Mouse (Mus musculus) heart, embryonic 15.5 days (tissue): ENCODE measurements at regions not wholly inside any gene's neighbourhood (a gene's known extent, or its start where the extent isn't known, plus 50 kb on each side); places are given as distances from the start of the nearest gene placed in this dataset.
"Not testable (repeated sequence)": the region's sequence is repeated elsewhere in the genome, so short reads cannot be mapped to it uniquely, and the experiment has no call there.

Experiments
- ATAC-seq: fragments of 200-750 bp; cut with Nextera tagmentation; replicated peaks from 2 replicates; pipeline ENCODE4 v1.8.0; 2017; ENCODE audit warnings: low read depth, moderate TSS enrichment; ENCODE audit not compliant: insufficient number of reproducible peaks, insufficient read depth, low FRiP score
- H3K27ac ChIP-seq: fragments of 300-500 bp; sonication (generic); 2 replicates; pipeline ENCODE4 v1.5.1; 2015; ENCODE audit warnings: mild to moderate bottlenecking, inconsistent platforms
- H3K27me3 ChIP-seq: fragments of 300-500 bp; sonication (generic); 2 replicates; pipeline ENCODE4 v1.6.1; 2015; ENCODE audit warnings: inconsistent platforms
- H3K36me3 ChIP-seq: fragments of 300-500 bp; sonication (generic); 2 replicates; pipeline ENCODE4 v1.6.1; 2015; ENCODE audit warnings: mild to moderate bottlenecking, inconsistent platforms
- H3K4me1 ChIP-seq: fragments of 300-500 bp; sonication (generic); replicated peaks from 2 replicates; pipeline ENCODE4 v1.6.1; 2015; ENCODE audit warnings: inconsistent platforms
- H3K4me2 ChIP-seq: fragments of 300-500 bp; sonication (generic); 2 replicates; pipeline ENCODE4 v1.6.1; 2015; ENCODE audit warnings: inconsistent platforms, mild to moderate bottlenecking, moderate library complexity
- H3K4me3 ChIP-seq: fragments of 300-500 bp; sonication (generic); 2 replicates; pipeline ENCODE4 v1.5.1; 2015; ENCODE audit warnings: mild to moderate bottlenecking, inconsistent platforms
- H3K9ac ChIP-seq: fragments of 300-500 bp; sonication (generic); 2 replicates; pipeline ENCODE4 v1.6.1; 2015; ENCODE audit warnings: mild to moderate bottlenecking, inconsistent platforms
- H3K9me3 ChIP-seq: fragments of 300-500 bp; sonication (generic); replicated peaks from 2 replicates; pipeline ENCODE4 v1.6.1; 2016; ENCODE audit warnings: inconsistent platforms
- WGBS: fragments of 180-500 bp; shearing (Covaris S2); methylation state at CpG from one replicate; pipeline ENCODE4 v1.1.7; 2015; ENCODE audit warnings: mixed read lengths; 5-methylcytosine and 5-hydroxymethylcytosine counted together

- not testable (repeated sequence) for H3K4me2 ChIP-seq, H3K27ac ChIP-seq, H3K9ac ChIP-seq, H3K9me3 ChIP-seq, H3K4me3 ChIP-seq, ATAC-seq, H3K36me3 ChIP-seq, H3K4me1 ChIP-seq, H3K27me3 ChIP-seq
- 89% methylated on average over 12 of the region's 12 CpGs for WGBS
Measured at GRCm38 (mm10) chr17:27277786-27278185, 73.5 kb upstream of the Lemd2 start.

GRCm38 (mm10) chr17:27271756-27272155 lies 67.5 kb upstream of the Lemd2 start:
- not testable (repeated sequence) for H3K27ac ChIP-seq, H3K27me3 ChIP-seq, H3K9me3 ChIP-seq, H3K36me3 ChIP-seq, H3K4me2 ChIP-seq, H3K9ac ChIP-seq, ATAC-seq, H3K4me3 ChIP-seq, H3K4me1 ChIP-seq
- 84% methylated on average over 12 of the region's 12 CpGs for WGBS

- 91% methylated on average over 8 of the region's 8 CpGs for WGBS
- H3K4me3 ChIP-seq, H3K4me2 ChIP-seq, H3K27ac ChIP-seq, ATAC-seq, H3K4me1 ChIP-seq, H3K9me3 ChIP-seq, H3K27me3 ChIP-seq, H3K9ac ChIP-seq, H3K36me3 ChIP-seq: not testable (repeated sequence)
Measured at GRCm38 (mm10) chr17:27270776-27271175, 66.5 kb upstream of the Lemd2 start.

- H3K4me1 ChIP-seq, H3K27ac ChIP-seq, H3K4me2 ChIP-seq, H3K9me3 ChIP-seq, H3K9ac ChIP-seq, H3K27me3 ChIP-seq, H3K4me3 ChIP-seq, ATAC-seq, H3K36me3 ChIP-seq: not testable (repeated sequence)
- WGBS: 88% methylated on average over 7 of the region's 9 CpGs
Measured at GRCm38 (mm10) chr17:27264607-27265006, 60.3 kb upstream of the Lemd2 start.

- no peaks in the 10 kb centered on the region for H3K4me1 ChIP-seq
- H3K27me3 ChIP-seq: no peaks in the 10 kb centered on the region
- ATAC-seq: no peak
- H3K4me3 ChIP-seq: no peak overlapping the region
- H3K36me3 ChIP-seq: no peaks in the 10 kb centered on the region
- H3K9me3 ChIP-seq: no peaks in the 10 kb centered on the region
- H3K27ac ChIP-seq: no peak overlapping the region
- H3K9ac ChIP-seq: no peak overlapping the region
- H3K4me2 ChIP-seq: no peak overlapping the region
- 50% methylated on average over 4 of the region's 4 CpGs for WGBS
Measured at GRCm38 (mm10) chr17:27262607-27263006, 58.3 kb upstream of the Lemd2 start.

- no peak for ATAC-seq
- WGBS: 90% methylated on average over 9 of the region's 9 CpGs
- Histone ChIP-seq H3K4me1 (no peaks in the 10 kb centered on the region), H3K4me2 (no peak overlapping the region), H3K9me3 (no peaks in the 10 kb centered on the region), H3K4me3 (no peak overlapping the region), H3K27me3 (0 out of 2 replicates have a peak, but pooled peaks cover 3% of the 10 kb centered on the region), H3K27ac (no peak overlapping the region), H3K9ac (no peak overlapping the region), H3K36me3 (no peaks in the 10 kb centered on the region)
Measured at GRCm38 (mm10) chr17:27261981-27262380, 57.7 kb upstream of the Lemd2 start.

GRCm38 (mm10) chr17:27261251-27261650 lies 57.0 kb upstream of the Lemd2 start:
- WGBS: 76% methylated on average over 2 of the region's 2 CpGs
- Histone ChIP-seq H3K4me3 (no peak overlapping the region), H3K4me1 (no peaks in the 10 kb centered on the region), H3K9ac (no peak overlapping the region), H3K36me3 (no peaks in the 10 kb centered on the region), H3K27ac (no peak overlapping the region), H3K9me3 (no peaks in the 10 kb centered on the region), H3K4me2 (no peak overlapping the region), H3K27me3 (peaks cover 7% of the 10 kb centered on the region; the same call in 1 of the 2 replicates)
- no peak for ATAC-seq

- no peak overlapping the region for H3K9ac ChIP-seq
- H3K4me1 ChIP-seq: no peaks in the 10 kb centered on the region
- H3K36me3 ChIP-seq: no peaks in the 10 kb centered on the region
- no peak overlapping the region for H3K27ac ChIP-seq
- no peak overlapping the region for H3K4me2 ChIP-seq
- ATAC-seq: no peak
- 85% methylated on average over 9 of the region's 9 CpGs for WGBS
- peaks cover 11% of the 10 kb centered on the region; the same call in 1 of the 2 replicates for H3K27me3 ChIP-seq
- H3K9me3 ChIP-seq: no peaks in the 10 kb centered on the region
- H3K4me3 ChIP-seq: no peak overlapping the region
Measured at GRCm38 (mm10) chr17:27260116-27260515, 55.8 kb upstream of the Lemd2 start.

- no peak for ATAC-seq
- H3K27ac ChIP-seq: no peak overlapping the region
- no peak overlapping the region for H3K4me3 ChIP-seq
- 36% methylated on average over 7 of the region's 7 CpGs for WGBS
- no peaks in the 10 kb centered on the region for H3K4me1 ChIP-seq
- no peaks in the 10 kb centered on the region for H3K9me3 ChIP-seq
- no peak overlapping the region for H3K9ac ChIP-seq
- no peak overlapping the region for H3K4me2 ChIP-seq
- H3K27me3 ChIP-seq: peaks cover 11% of the 10 kb centered on the region; the same call in 1 of the 2 replicates
- H3K36me3 ChIP-seq: no peaks in the 10 kb centered on the region
Measured at GRCm38 (mm10) chr17:27257345-27257744, 53.1 kb upstream of the Lemd2 start.

- ATAC-seq: no peak
- H3K4me1 ChIP-seq: no peaks in the 10 kb centered on the region
- no peak overlapping the region for H3K27ac ChIP-seq
- H3K4me3 ChIP-seq: no peak overlapping the region
- no peaks in the 10 kb centered on the region for H3K9me3 ChIP-seq
- H3K4me2 ChIP-seq: no peak overlapping the region
- no peak overlapping the region for H3K9ac ChIP-seq
- WGBS: 63% methylated on average over 7 of the region's 7 CpGs
- H3K27me3 ChIP-seq: peaks cover 11% of the 10 kb centered on the region; the same call in 1 of the 2 replicates
- H3K36me3 ChIP-seq: no peaks in the 10 kb centered on the region
Measured at GRCm38 (mm10) chr17:27255804-27256203, 51.5 kb upstream of the Lemd2 start.
